ENCODE assay signal across 9 mouse cellular contexts in genomic region chr1:73274480-73274879, GRCm38 (mm10).
A peak's percentile ranks its signal among the peaks of the same experiment; 100 is the strongest.
DNase-seq lines count a peak whose midpoint lies in the region; ATAC-seq and TF ChIP-seq lines count a peak whose summit lies in the region.
"Had no signal": no experiment of that assay in that cellular context is flagged by ENCODE, and none has a peak within 500 bp of the region (broad histone marks: within the 10 kb centered on the region; RNA-seq: fewer than 3 reads in every experiment).

No protein-coding gene starts in this region.

- POLR2A ChIA-PET in Patski (lab: Charles Lee) = no interaction called here

- peak; percentile 81 for TF ChIP-seq CTCF in layer of hippocampus, adult 2 months (conservative IDR thresholded peaks at IDR 0.05)
- peak; percentile 66 for TF ChIP-seq CTCF in Patski (IDR thresholded peaks at IDR 0.05)

- no peak overlapping the region for H3K27ac ChIP-seq in layer of hippocampus, adult 2 months
- H3K27ac ChIP-seq: embryonic facial prominence, embryonic 12.5 days; neural tube, embryonic 12.5 days had no signal

- no peaks in the 10 kb centered on the region for H3K27me3 ChIP-seq in Patski
- H3K27me3 ChIP-seq: embryonic facial prominence, embryonic 12.5 days; neural tube, embryonic 12.5 days had no signal

- DNase-seq in layer of hippocampus, adult 2 months (ENCODE audit: low spot score in 2 of 2) = peak in 1 of 2 experiments; percentile 27
- no peak for DNase-seq in layer of hippocampus, postnatal 25 days (ENCODE audit: extremely low spot score in 1 of 2, low spot score in 1 of 2)
- no peak for DNase-seq in Patski (ENCODE audit: low read depth, low spot score)
- DNase-seq in cerebellum, adult 18-20 months = peak; percentile 45 to 51
- DNase-seq in kidney, postnatal 10 days = peak; percentile 48
- DNase-seq in B cell, adult 2 months = no peak
- DNase-seq in testis, postnatal 14 days (ENCODE audit: low spot score) = no peak

- H3K4me3 ChIP-seq in layer of hippocampus, adult 2 months = no peak overlapping the region
- H3K4me3 ChIP-seq: embryonic facial prominence, embryonic 12.5 days; neural tube, embryonic 12.5 days had no signal

- ATAC-seq in Patski = no peak

- in situ Hi-C loops in Patski (cut with MboI; ENCODE audit: low pct_unique_long_range_greater_than_20kb) = no loop called here

- CTCF ChIA-PET in Patski (lab: Charles Lee) = interaction anchor here (0.7 to 2.0 kb wide), 4 partner anchors 8 to 13 kb away, joined by 3 to 6 read pairs (median 4); no protein-coding TSS in a partner anchor

Comparison
In these comparisons a context has a peak if more than half of its experiments do, and no peak if none do; other contexts are left out.
1. DNase-seq: peak in cerebellum, adult 18-20 months (2 of 2) and kidney, postnatal 10 days (single experiment); none in layer of hippocampus, postnatal 25 days (0 of 2), Patski (single experiment), B cell, adult 2 months (0 of 2) and testis, postnatal 14 days (single experiment).